Mouse (Mus musculus) stomach, embryonic 15.5 days (tissue): ENCODE data around the gene Ccdc188. TPM values are rescaled to one million over a fixed set of nuclear protein-coding genes. Genes with fewer than 3 reads are reported as not detected.
"Not testable (repeated sequence)": the region's sequence is repeated elsewhere in the genome, so short reads cannot be mapped to it uniquely, and the experiment has no call there.

Source experiments
- ATAC-seq: fragments of 200-750 bp; cut with Nextera tagmentation; 2 replicates; pipeline ENCODE4 v1.8.0; 2017; ENCODE audit warnings: low read depth, moderate number of reproducible peaks, moderate TSS enrichment; ENCODE audit not compliant: insufficient read depth, low FRiP score
- H3K27ac ChIP-seq: fragments of 300-500 bp; sonication (generic); 2 replicates; pipeline ENCODE4 v1.5.1; 2015; ENCODE audit warnings: mild to moderate bottlenecking, inconsistent platforms
- H3K27me3 ChIP-seq: fragments of 300-500 bp; sonication (generic); replicated peaks from 2 replicates; pipeline ENCODE4 v1.6.1; 2015; ENCODE audit warnings: inconsistent platforms
- H3K36me3 ChIP-seq: fragments of 300-500 bp; sonication (generic); 2 replicates; pipeline ENCODE4 v1.6.1; 2015; ENCODE audit warnings: inconsistent platforms
- H3K4me1 ChIP-seq: fragments of 300-500 bp; sonication (generic); 2 replicates; pipeline ENCODE4 v1.6.1; 2015; ENCODE audit warnings: inconsistent platforms
- H3K4me2 ChIP-seq: fragments of 300-500 bp; sonication (generic); 2 replicates; pipeline ENCODE4 v1.6.1; 2015; ENCODE audit warnings: mild to moderate bottlenecking, inconsistent platforms
- H3K4me3 ChIP-seq: fragments of 300-500 bp; sonication (generic); replicated peaks from 2 replicates; pipeline ENCODE4 v1.5.1; 2015; ENCODE audit warnings: inconsistent platforms
- H3K9ac ChIP-seq: fragments of 300-500 bp; sonication (generic); 2 replicates; pipeline ENCODE4 v1.6.1; 2015; ENCODE audit warnings: inconsistent platforms
- H3K9me3 ChIP-seq: fragments of 300-500 bp; sonication (generic); 2 replicates; pipeline ENCODE4 v1.6.1; 2016; ENCODE audit warnings: inconsistent platforms
- WGBS: fragments of 180-500 bp; shearing (Covaris S2); methylation state at CpG from one replicate; pipeline ENCODE4 v1.1.7; 2015; 5-methylcytosine and 5-hydroxymethylcytosine counted together
- polyA plus RNA-seq: library from polyadenylated mRNA; unstranded; fragments of >200 nt; fragmentation: Nextera tagmentation; extraction: Ambion mirVana; gene quantifications from 2 replicates; pipeline ENCODE4 v1.2.1, GENCODE M21; 2015

Ccdc188 gene
- polyA plus RNA-seq, 1 experiment from 2014 or later, result not detected

- H3K4me1 ChIP-seq, result no peaks in the 10 kb centered on the region; the same call in 1 of the 2 replicates
- H3K27me3 ChIP-seq, result no peaks in the 10 kb centered on the region
- no peak overlapping the region for H3K4me3 ChIP-seq
- no peak overlapping the region for H3K4me2 ChIP-seq
- no peaks in the 10 kb centered on the region for H3K9me3 ChIP-seq
- 69% methylated on average over 4 of the region's 4 CpGs for WGBS
- ATAC-seq, result no peak
- no peaks in the 10 kb centered on the region for H3K36me3 ChIP-seq
- no peak overlapping the region for H3K27ac ChIP-seq
- no peak overlapping the region for H3K9ac ChIP-seq
Measured at GRCm38 (mm10) chr16:18186798-18187197, 30.9 kb upstream of the Ccdc188 start.

- 69% methylated on average over 3 of the region's 3 CpGs for whole genome bisulfite sequencing
- H3K9ac ChIP-seq, result no peak overlapping the region
- H3K4me1 ChIP-seq, result no peaks in the 10 kb centered on the region; the same call in 1 of the 2 replicates
- no peaks in the 10 kb centered on the region for H3K27me3 ChIP-seq
- H3K4me2 ChIP-seq, result no peak overlapping the region
- no peaks in the 10 kb centered on the region for H3K36me3 ChIP-seq
- ATAC-seq, result no peak
- no peaks in the 10 kb centered on the region for H3K9me3 ChIP-seq
- H3K27ac ChIP-seq, result no peak overlapping the region
- no peak overlapping the region for H3K4me3 ChIP-seq
Measured at GRCm38 (mm10) chr16:18187221-18187620, 30.5 kb upstream of the Ccdc188 start.

- no peaks in the 10 kb centered on the region for H3K9me3 ChIP-seq
- no peak overlapping the region for H3K9ac ChIP-seq
- no peaks in the 10 kb centered on the region for H3K36me3 ChIP-seq
- H3K4me1 ChIP-seq, result peaks cover 14% of the 10 kb centered on the region
- H3K4me3 ChIP-seq, result no peak overlapping the region
- no peak overlapping the region for H3K4me2 ChIP-seq
- ATAC-seq, result no peak
- no peaks in the 10 kb centered on the region for H3K27me3 ChIP-seq
- no peak overlapping the region for H3K27ac ChIP-seq
- WGBS, result 50% methylated on average over 2 of the region's 2 CpGs
Measured at GRCm38 (mm10) chr16:18191006-18191405, 26.7 kb upstream of the Ccdc188 start.

GRCm38 (mm10) chr16:18194208-18194985, 23.3 kb upstream of the Ccdc188 start:
- 62% methylated on average over 15 of the region's 15 CpGs for WGBS
- Histone ChIP-seq H3K36me3 (no peaks in the 10 kb centered on the region), H3K9ac (no peak overlapping the region), H3K9me3 (no peaks in the 10 kb centered on the region), H3K4me3 (no peak overlapping the region), H3K4me1 (peaks cover 15% of the 10 kb centered on the region; the same call in 1 of the 2 replicates), H3K27me3 (no peaks in the 10 kb centered on the region), H3K27ac (peak overlapping the region; percentile 80), H3K4me2 (no peak overlapping the region)
- ATAC-seq, result no peak

- H3K4me3 ChIP-seq, result no peak overlapping the region
Measured at GRCm38 (mm10) chr16:18195068-18195467, 22.6 kb upstream of the Ccdc188 start.

GRCm38 (mm10) chr16:18195561-18195960, 22.1 kb upstream of the Ccdc188 start:
- not testable (repeated sequence) for H3K9me3 ChIP-seq, H3K27me3 ChIP-seq, H3K4me2 ChIP-seq, H3K36me3 ChIP-seq, H3K9ac ChIP-seq, H3K4me3 ChIP-seq, ATAC-seq
- peak overlapping the region; percentile 80 for H3K27ac ChIP-seq
- H3K4me1 ChIP-seq, result peaks cover 16% of the 10 kb centered on the region; the same call in 1 of the 2 replicates
- 46% methylated on average over 3 of the region's 3 CpGs for WGBS

More at GRCm38 (mm10) chr16:18195068-18195467, 22.6 kb upstream of the Ccdc188 start:
- Histone ChIP-seq H3K9me3 (no peaks in the 10 kb centered on the region), H3K27ac (peak overlapping the region; percentile 80), H3K27me3 (no peaks in the 10 kb centered on the region), H3K36me3 (no peaks in the 10 kb centered on the region), H3K4me2 (no peak overlapping the region), H3K4me1 (peaks cover 16% of the 10 kb centered on the region; the same call in 1 of the 2 replicates), H3K9ac (no peak overlapping the region)
- peak; percentile 29; the same call in 1 of the 2 replicates for ATAC-seq
- 49% methylated on average over 5 of the region's 5 CpGs for whole genome bisulfite sequencing

GRCm38 (mm10) chr16:18197881-18198280, 19.8 kb upstream of the Ccdc188 start:
- H3K36me3 ChIP-seq, result no peaks in the 10 kb centered on the region
- no peaks in the 10 kb centered on the region for H3K9me3 ChIP-seq
- H3K27ac ChIP-seq, result no peak overlapping the region
- no peaks in the 10 kb centered on the region for H3K27me3 ChIP-seq
- WGBS, result 82% methylated on average over 6 of the region's 6 CpGs
- no peak overlapping the region for H3K9ac ChIP-seq
- H3K4me3 ChIP-seq, result no peak overlapping the region
- peaks cover 16% of the 10 kb centered on the region; the same call in 1 of the 2 replicates for H3K4me1 ChIP-seq
- no peak for ATAC-seq
- H3K4me2 ChIP-seq, result no peak overlapping the region

- Histone ChIP-seq H3K4me3 (no peak overlapping the region), H3K27me3 (no peaks in the 10 kb centered on the region), H3K36me3 (no peaks in the 10 kb centered on the region), H3K9me3 (no peaks in the 10 kb centered on the region), H3K4me1 (peaks cover 16% of the 10 kb centered on the region; the same call in 1 of the 2 replicates), H3K9ac (no peak overlapping the region), H3K4me2 (no peak overlapping the region), H3K27ac (no peak overlapping the region)
- no peak for ATAC-seq
- WGBS, result 76% methylated on average over 10 of the region's 10 CpGs
Measured at GRCm38 (mm10) chr16:18198365-18199098, 19.1 kb upstream of the Ccdc188 start.

GRCm38 (mm10) chr16:18200062-18200461, 17.6 kb upstream of the Ccdc188 start:
- 74% methylated on average over 2 of the region's 2 CpGs for WGBS
- H3K27me3 ChIP-seq, result no peaks in the 10 kb centered on the region
- no peaks in the 10 kb centered on the region for H3K9me3 ChIP-seq
- H3K27ac ChIP-seq, result no peak overlapping the region
- H3K36me3 ChIP-seq, result no peaks in the 10 kb centered on the region
- no peak for ATAC-seq
- no peak overlapping the region for H3K9ac ChIP-seq
- H3K4me2 ChIP-seq, result no peak overlapping the region
- 0 out of 2 replicates have a peak, but pooled peaks cover 4% of the 10 kb centered on the region for H3K4me1 ChIP-seq
- H3K4me3 ChIP-seq, result no peak overlapping the region

- Histone ChIP-seq H3K36me3 (no peaks in the 10 kb centered on the region), H3K27ac (no peak overlapping the region), H3K27me3 (no peaks in the 10 kb centered on the region), H3K9ac (no peak overlapping the region), H3K4me2 (no peak overlapping the region), H3K4me1 (0 out of 2 replicates have a peak, but pooled peaks cover 2% of the 10 kb centered on the region), H3K4me3 (no peak overlapping the region), H3K9me3 (no peaks in the 10 kb centered on the region)
- ATAC-seq, result no peak
- 26% methylated on average over 1 of the region's 1 CpGs for WGBS
Measured at GRCm38 (mm10) chr16:18201620-18202019, 16.1 kb upstream of the Ccdc188 start.

GRCm38 (mm10) chr16:18202061-18202460, 15.6 kb upstream of the Ccdc188 start:
- Histone ChIP-seq H3K27ac (no peak overlapping the region), H3K27me3 (no peaks in the 10 kb centered on the region), H3K9ac (no peak overlapping the region), H3K36me3 (no peaks in the 10 kb centered on the region), H3K9me3 (no peaks in the 10 kb centered on the region), H3K4me3 (no peak overlapping the region), H3K4me1 (0 out of 2 replicates have a peak, but pooled peaks cover 2% of the 10 kb centered on the region), H3K4me2 (no peak overlapping the region)
- 84% methylated on average over 1 of the region's 1 CpGs for WGBS
- no peak for ATAC-seq
